Mouse (Mus musculus): ENCODE measurements around the gene Klhl5.
A peak's percentile ranks its signal among the peaks of the same experiment; 100 is the strongest.

Gene Klhl5

GRCm38 (mm10) chr5:65199346-65200128, 92.2 kb downstream of the Klhl5 start, which contains the start of gene Wdr19:
Gene Wdr19, plus strand, starts transcription at chr5:65199696.
- DNase-seq (ENCODE audit: low spot score): peak; percentile 97

GRCm38 (mm10) chr5:65204726-65205125, 97.4 kb downstream of the Klhl5 start:
- no peak for DNase-seq (ENCODE audit: low spot score)

- DNase-seq (ENCODE audit: low spot score): no peak
These were observed 106.0 kb downstream of the Klhl5 start for GRCm38 (mm10) chr5:65213321-65213720.

Data from ovary, postnatal 36 days (tissue).